Mouse (Mus musculus): ENCODE measurements around the gene Tns1. TPM values are rescaled to one million over a fixed set of nuclear protein-coding genes. Genes with fewer than 3 reads are reported as not detected.
A peak's percentile ranks its signal among the peaks of the same experiment; 100 is the strongest.

Gene Tns1
- polyA plus RNA-seq, 1 experiment from 2014 or later = 28.8 TPM

- Histone ChIP-seq H3K9ac (ENCODE audit: low read length) (no peak overlapping the region), H3K36me3 (ENCODE audit: control insufficient read depth, insufficient read depth, low read length) (peaks cover 32% of the 10 kb centered on the region), H3K4me1 (replicated peaks; ENCODE audit: control insufficient read depth, insufficient read depth) (no peaks in the 10 kb centered on the region), H3K4me2 (replicated peaks; ENCODE audit: low read depth) (no peak overlapping the region), H3K9me3 (ENCODE audit: control insufficient read depth, low read length) (no peaks in the 10 kb centered on the region), H3K27ac (replicated peaks) (0 out of 2 replicates have a peak overlapping the region, but pooled peaks have one; percentile 4), H3K4me3 (ENCODE audit: low read depth, low read length) (no peak overlapping the region), H3K27me3 (ENCODE audit: control insufficient read depth, insufficient read depth, low read length) (no peaks in the 10 kb centered on the region)
- DNase-seq (ENCODE audit: low spot score) (no peak), ATAC-seq (ENCODE audit: low FRiP score, low TSS enrichment) (no peak)
- TF ChIP-seq CTCF (IDR thresholded peaks at IDR 0.05; ENCODE audit: low read depth) = no peak
- TF ChIP-seq EP300 (optimal IDR thresholded peaks at IDR 0.05) = no peak
- 93% methylated on average over 18 of the region's 18 CpGs for WGBS
Measured at GRCm38 (mm10) chr1:73924871-73925610, 199.2 kb downstream of the Tns1 start.

- Histone ChIP-seq H3K27me3 (ENCODE audit: control insufficient read depth, insufficient read depth, low read length) (no peaks in the 10 kb centered on the region), H3K36me3 (ENCODE audit: control insufficient read depth, insufficient read depth, low read length) (peaks cover 34% of the 10 kb centered on the region), H3K27ac (replicated peaks) (peak overlapping the region; percentile 5; the same call in 1 of the 2 replicates), H3K9me3 (ENCODE audit: control insufficient read depth, low read length) (no peaks in the 10 kb centered on the region), H3K9ac (ENCODE audit: low read length) (no peak overlapping the region), H3K4me3 (ENCODE audit: low read depth, low read length) (no peak overlapping the region), H3K4me1 (replicated peaks; ENCODE audit: control insufficient read depth, insufficient read depth) (no peaks in the 10 kb centered on the region), H3K4me2 (replicated peaks; ENCODE audit: low read depth) (no peak overlapping the region)
- ATAC-seq (ENCODE audit: low FRiP score, low TSS enrichment) (no peak), DNase-seq (ENCODE audit: low spot score) (no peak)
- no peak for TF ChIP-seq CTCF (IDR thresholded peaks at IDR 0.05; ENCODE audit: low read depth)
- no peak for TF ChIP-seq EP300 (optimal IDR thresholded peaks at IDR 0.05)
- WGBS = 74% methylated on average over 5 of the region's 5 CpGs
Measured at GRCm38 (mm10) chr1:73924210-73924609, 200.0 kb downstream of the Tns1 start.

- Histone ChIP-seq H3K27ac (replicated peaks) (peak overlapping the region; percentile 5), H3K4me1 (replicated peaks; ENCODE audit: control insufficient read depth, insufficient read depth) (no peaks in the 10 kb centered on the region), H3K4me3 (ENCODE audit: low read depth, low read length) (no peak overlapping the region), H3K4me2 (replicated peaks; ENCODE audit: low read depth) (no peak overlapping the region), H3K9me3 (ENCODE audit: control insufficient read depth, low read length) (no peaks in the 10 kb centered on the region), H3K9ac (ENCODE audit: low read length) (no peak overlapping the region), H3K27me3 (ENCODE audit: control insufficient read depth, insufficient read depth, low read length) (no peaks in the 10 kb centered on the region), H3K36me3 (ENCODE audit: control insufficient read depth, insufficient read depth, low read length) (peaks cover 34% of the 10 kb centered on the region)
- TF ChIP-seq EP300 (optimal IDR thresholded peaks at IDR 0.05) (no peak), CTCF (IDR thresholded peaks at IDR 0.05; ENCODE audit: low read depth) (no peak)
- 72% methylated on average over 8 of the region's 8 CpGs for WGBS
- ATAC-seq (ENCODE audit: low FRiP score, low TSS enrichment) (peak; percentile 46; the same call in 1 of the 2 replicates), DNase-seq (ENCODE audit: low spot score) (no peak)
Measured at GRCm38 (mm10) chr1:73923185-73923584, 201.1 kb downstream of the Tns1 start.

- H3K4me1 ChIP-seq (replicated peaks; ENCODE audit: control insufficient read depth, insufficient read depth) = no peaks in the 10 kb centered on the region
- H3K9me3 ChIP-seq (ENCODE audit: control insufficient read depth, low read length) = no peaks in the 10 kb centered on the region
- no peak for ATAC-seq (ENCODE audit: low FRiP score, low TSS enrichment)
- TF ChIP-seq EP300 (optimal IDR thresholded peaks at IDR 0.05) = no peak
- no peak for TF ChIP-seq CTCF (IDR thresholded peaks at IDR 0.05; ENCODE audit: low read depth)
- H3K9ac ChIP-seq (ENCODE audit: low read length) = no peak overlapping the region
- H3K36me3 ChIP-seq (ENCODE audit: control insufficient read depth, insufficient read depth, low read length) = peaks cover 34% of the 10 kb centered on the region
- no peak overlapping the region for H3K4me2 ChIP-seq (replicated peaks; ENCODE audit: low read depth)
- 97% methylated on average over 8 of the region's 8 CpGs for WGBS
- no peak overlapping the region for H3K27ac ChIP-seq (replicated peaks)
- H3K27me3 ChIP-seq (ENCODE audit: control insufficient read depth, insufficient read depth, low read length) = no peaks in the 10 kb centered on the region
- no peak overlapping the region for H3K4me3 ChIP-seq (ENCODE audit: low read depth, low read length)
- DNase-seq (ENCODE audit: low spot score) = no peak
Measured at GRCm38 (mm10) chr1:73920701-73921100, 203.5 kb downstream of the Tns1 start.

GRCm38 (mm10) chr1:73919909-73920308 lies 204.3 kb downstream of the Tns1 start:
- Histone ChIP-seq H3K27me3 (ENCODE audit: control insufficient read depth, insufficient read depth, low read length) (no peaks in the 10 kb centered on the region), H3K4me3 (ENCODE audit: low read depth, low read length) (no peak overlapping the region), H3K4me2 (replicated peaks; ENCODE audit: low read depth) (no peak overlapping the region), H3K27ac (replicated peaks) (no peak overlapping the region), H3K9ac (ENCODE audit: low read length) (no peak overlapping the region), H3K36me3 (ENCODE audit: control insufficient read depth, insufficient read depth, low read length) (peaks cover 33% of the 10 kb centered on the region), H3K4me1 (replicated peaks; ENCODE audit: control insufficient read depth, insufficient read depth) (no peaks in the 10 kb centered on the region), H3K9me3 (ENCODE audit: control insufficient read depth, low read length) (no peaks in the 10 kb centered on the region)
- WGBS = 94% methylated on average over 3 of the region's 3 CpGs
- DNase-seq (ENCODE audit: low spot score) (no peak), ATAC-seq (ENCODE audit: low FRiP score, low TSS enrichment) (no peak)
- no peak for TF ChIP-seq EP300 (optimal IDR thresholded peaks at IDR 0.05)
- TF ChIP-seq CTCF (IDR thresholded peaks at IDR 0.05; ENCODE audit: low read depth) = no peak

GRCm38 (mm10) chr1:73918001-73918400 lies 206.2 kb downstream of the Tns1 start:
- Histone ChIP-seq H3K4me2 (replicated peaks; ENCODE audit: low read depth) (no peak overlapping the region), H3K4me1 (replicated peaks; ENCODE audit: control insufficient read depth, insufficient read depth) (no peaks in the 10 kb centered on the region), H3K9me3 (ENCODE audit: control insufficient read depth, low read length) (no peaks in the 10 kb centered on the region), H3K36me3 (ENCODE audit: control insufficient read depth, insufficient read depth, low read length) (peaks cover 31% of the 10 kb centered on the region), H3K4me3 (ENCODE audit: low read depth, low read length) (no peak overlapping the region), H3K9ac (ENCODE audit: low read length) (no peak overlapping the region), H3K27me3 (ENCODE audit: control insufficient read depth, insufficient read depth, low read length) (no peaks in the 10 kb centered on the region), H3K27ac (replicated peaks) (no peak overlapping the region)
- no peak for ATAC-seq (ENCODE audit: low FRiP score, low TSS enrichment)
- DNase-seq (ENCODE audit: low spot score) = no peak
- WGBS = 84% methylated on average over 11 of the region's 11 CpGs
- TF ChIP-seq EP300 (optimal IDR thresholded peaks at IDR 0.05) = no peak
- TF ChIP-seq CTCF (IDR thresholded peaks at IDR 0.05; ENCODE audit: low read depth) = no peak
